Mouse (Mus musculus) liver, postnatal 0 days (tissue): ENCODE results near the gene Ppp4c.

Experiments used
- CTCF ChIP-seq: sonication (generic); IDR thresholded peaks from 2 replicates; pipeline ENCODE4 v1.5.1; 2016; ENCODE audit warnings: antibody characterized with exemption, low read depth
- EP300 ChIP-seq: IDR thresholded peaks from 2 replicates; pipeline ENCODE4 v1.6.1; 2016; ENCODE audit warnings: antibody characterized with exemption, low read depth, mild to moderate bottlenecking

- TF ChIP-seq CTCF = no peak
- no peak for TF ChIP-seq EP300
Observed at GRCm38 (mm10) chr7:126777476-126777875, 14.8 kb downstream of the Ppp4c start.
